Mouse (Mus musculus): ENCODE data around the gene Tmem131. TPM values are rescaled to one million over a fixed set of nuclear protein-coding genes. Genes with fewer than 3 reads are reported as not detected.
"Not testable (repeated sequence)": the region's sequence is repeated elsewhere in the genome, so short reads cannot be mapped to it uniquely, and the experiment has no call there.

Tmem131 gene
- polyA plus RNA-seq, 1 experiment from 2014 or later = 13.4 TPM

DNA sequence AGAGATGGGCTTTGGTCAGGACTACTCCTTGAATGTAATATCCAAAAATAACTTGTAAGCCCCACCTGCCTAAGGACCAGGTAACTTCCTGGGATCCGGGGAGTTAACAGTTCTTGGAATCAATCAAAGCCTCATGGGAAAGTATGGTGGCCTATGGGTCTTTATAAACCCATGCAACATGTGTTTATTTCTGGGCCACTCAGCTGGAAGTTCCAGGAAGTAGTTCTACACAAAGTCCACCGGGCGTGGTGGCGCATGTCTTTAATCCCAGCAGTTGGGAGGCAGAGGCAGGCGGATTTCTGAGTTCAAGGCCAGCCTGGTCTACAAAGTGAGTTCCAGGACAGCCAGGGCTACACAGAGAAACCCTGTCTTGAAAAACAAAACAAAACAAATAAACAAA is 49.7 kb downstream of the Tmem131 start:
- not testable (repeated sequence) for H3K4me1 ChIP-seq; H3K9ac ChIP-seq; H3K27ac ChIP-seq; H3K4me3 ChIP-seq; H3K4me2 ChIP-seq (replicated peaks); ATAC-seq (ENCODE audit: low FRiP score, low read depth); H3K9me3 ChIP-seq; H3K27me3 ChIP-seq; H3K36me3 ChIP-seq
- WGBS = 96% methylated on average over 5 of the region's 5 CpGs

DNA sequence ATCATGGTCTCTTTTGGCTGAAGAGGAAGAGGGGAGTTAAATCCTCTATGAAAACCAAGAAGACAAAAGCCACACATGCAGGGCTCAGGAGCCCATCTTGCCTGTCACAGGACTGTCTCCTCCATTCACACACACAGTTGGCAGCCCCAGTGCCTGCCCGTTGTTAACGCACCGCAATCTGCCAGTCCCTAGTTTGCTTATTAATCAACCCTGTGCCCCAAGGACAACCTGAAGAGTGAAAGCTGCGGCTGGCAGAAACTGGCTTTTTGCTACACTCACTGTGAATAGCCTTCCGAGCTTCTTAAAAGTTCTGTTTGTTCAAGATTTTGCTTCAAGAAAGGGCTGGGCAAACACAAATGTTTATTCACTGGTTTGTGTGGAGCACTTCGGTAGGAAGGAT is 50.3 kb downstream of the Tmem131 start:
- no peaks in the 10 kb centered on the region for H3K9me3 ChIP-seq
- no peak overlapping the region for H3K4me2 ChIP-seq (replicated peaks)
- H3K27ac ChIP-seq = no peak overlapping the region
- peaks cover 1% of the 10 kb centered on the region; the same call in 1 of the 2 replicates for H3K36me3 ChIP-seq
- no peak overlapping the region for H3K4me3 ChIP-seq
- H3K4me1 ChIP-seq = peaks cover 5% of the 10 kb centered on the region
- H3K27me3 ChIP-seq = no peaks in the 10 kb centered on the region
- no peak overlapping the region for H3K9ac ChIP-seq
- 88% methylated on average over 6 of the region's 6 CpGs for WGBS
- no peak for ATAC-seq (ENCODE audit: low FRiP score, low read depth)

DNA sequence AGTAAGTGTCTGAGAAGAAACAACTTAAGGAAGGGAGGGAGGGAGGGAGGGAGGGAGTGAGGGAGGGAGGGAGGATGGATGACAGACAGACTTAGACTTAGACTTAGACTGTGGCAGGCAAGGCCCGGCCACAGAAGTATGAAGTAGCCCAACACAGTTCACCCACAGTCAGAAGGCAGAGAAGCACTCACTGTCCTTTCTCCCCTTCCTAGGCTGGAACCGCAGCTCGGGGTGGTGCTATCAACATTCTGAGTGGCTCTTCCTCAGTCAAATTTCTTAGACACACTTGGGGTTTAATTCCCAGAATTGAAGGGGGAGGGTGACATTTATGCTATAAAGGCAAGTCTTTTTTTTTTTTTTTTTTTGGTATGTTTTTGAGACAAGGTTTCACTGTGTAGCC is 51.0 kb downstream of the Tmem131 start:
- Histone ChIP-seq H3K27ac (no peak overlapping the region), H3K9me3 (no peaks in the 10 kb centered on the region), H3K36me3 (peaks cover 4% of the 10 kb centered on the region), H3K4me2 (replicated peaks) (no peak overlapping the region), H3K4me3 (no peak overlapping the region), H3K9ac (no peak overlapping the region), H3K4me1 (peaks cover 5% of the 10 kb centered on the region), H3K27me3 (no peaks in the 10 kb centered on the region)
- ATAC-seq (ENCODE audit: low FRiP score, low read depth) = no peak
- 80% methylated on average over 3 of the region's 3 CpGs for WGBS

DNA sequence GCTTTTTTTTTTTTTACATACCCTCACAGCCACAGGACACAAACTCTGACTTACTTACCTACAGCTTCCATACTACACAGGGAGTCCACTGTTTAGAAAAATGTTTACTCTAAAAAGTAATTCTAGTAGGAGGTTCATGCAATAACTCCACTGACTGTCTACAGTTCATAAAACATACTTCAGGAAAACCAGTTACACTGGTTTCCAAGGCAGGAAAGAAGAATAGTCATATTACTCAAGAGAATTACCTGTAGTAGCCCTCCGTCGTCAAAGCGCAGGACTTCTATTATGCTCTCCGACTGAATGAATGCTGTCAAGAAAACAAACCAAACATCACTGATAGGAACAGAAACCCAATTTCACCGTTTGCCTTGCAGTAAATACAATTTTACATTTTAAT is 54.5 kb downstream of the Tmem131 start:
- no peak for ATAC-seq (ENCODE audit: low FRiP score, low read depth)
- Histone ChIP-seq H3K9ac (no peak overlapping the region), H3K4me3 (no peak overlapping the region), H3K27ac (no peak overlapping the region), H3K27me3 (no peaks in the 10 kb centered on the region), H3K4me1 (peaks cover 14% of the 10 kb centered on the region), H3K36me3 (peaks cover 20% of the 10 kb centered on the region), H3K9me3 (no peaks in the 10 kb centered on the region), H3K4me2 (replicated peaks) (no peak overlapping the region)
- WGBS = 86% methylated on average over 5 of the region's 5 CpGs

DNA sequence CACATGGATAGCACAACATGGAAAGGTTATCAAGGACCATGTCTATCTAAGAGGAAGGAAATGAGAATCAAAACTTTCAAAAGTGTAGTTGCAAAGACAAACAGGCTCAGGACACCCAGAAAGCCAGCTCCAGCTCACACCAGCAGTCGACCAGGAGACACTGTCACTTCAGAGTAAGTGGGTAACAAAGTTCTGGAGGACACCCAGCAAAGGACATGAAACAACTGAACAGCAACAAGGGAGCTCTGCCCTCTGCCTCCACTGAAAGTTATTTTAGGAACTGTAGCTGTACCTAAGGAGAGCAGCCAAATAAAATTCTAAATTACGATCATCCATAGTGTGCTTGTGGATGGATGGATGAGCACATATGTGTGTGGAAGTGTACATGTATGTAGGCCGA is 56.3 kb downstream of the Tmem131 start:
- Histone ChIP-seq H3K36me3 (peaks cover 20% of the 10 kb centered on the region), H3K27me3 (no peaks in the 10 kb centered on the region), H3K9me3 (no peaks in the 10 kb centered on the region), H3K4me3 (no peak overlapping the region), H3K9ac (no peak overlapping the region), H3K4me2 (replicated peaks) (no peak overlapping the region), H3K27ac (no peak overlapping the region), H3K4me1 (peaks cover 18% of the 10 kb centered on the region)
- 88% methylated on average over 3 of the region's 3 CpGs for WGBS
- ATAC-seq (ENCODE audit: low FRiP score, low read depth) = no peak

DNA sequence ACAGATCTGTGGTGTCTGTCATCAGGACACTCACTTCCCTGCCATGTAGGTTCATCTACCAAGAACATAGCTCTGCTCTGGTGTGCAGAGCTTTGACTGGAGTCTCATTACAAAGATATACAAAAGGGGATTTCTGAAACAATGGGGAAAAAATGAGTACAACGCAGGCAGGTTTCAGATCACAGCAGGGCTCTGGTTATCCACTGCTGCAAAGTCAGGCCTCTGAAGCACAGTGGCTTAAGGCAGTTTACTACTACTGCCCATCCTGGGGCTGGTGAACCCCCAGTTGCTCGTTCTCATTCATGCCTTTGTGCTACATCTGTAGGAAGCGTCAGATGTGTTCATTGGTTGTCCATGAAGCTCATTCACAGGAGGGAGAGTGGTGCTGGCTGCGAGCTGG is 57.0 kb downstream of the Tmem131 start:
- 85% methylated on average over 4 of the region's 4 CpGs for WGBS
- Histone ChIP-seq H3K4me1 (peaks cover 18% of the 10 kb centered on the region), H3K36me3 (peaks cover 25% of the 10 kb centered on the region), H3K9me3 (no peaks in the 10 kb centered on the region), H3K9ac (no peak overlapping the region), H3K27me3 (no peaks in the 10 kb centered on the region), H3K27ac (no peak overlapping the region), H3K4me3 (no peak overlapping the region), H3K4me2 (replicated peaks) (no peak overlapping the region)
- ATAC-seq (ENCODE audit: low FRiP score, low read depth) = no peak

DNA sequence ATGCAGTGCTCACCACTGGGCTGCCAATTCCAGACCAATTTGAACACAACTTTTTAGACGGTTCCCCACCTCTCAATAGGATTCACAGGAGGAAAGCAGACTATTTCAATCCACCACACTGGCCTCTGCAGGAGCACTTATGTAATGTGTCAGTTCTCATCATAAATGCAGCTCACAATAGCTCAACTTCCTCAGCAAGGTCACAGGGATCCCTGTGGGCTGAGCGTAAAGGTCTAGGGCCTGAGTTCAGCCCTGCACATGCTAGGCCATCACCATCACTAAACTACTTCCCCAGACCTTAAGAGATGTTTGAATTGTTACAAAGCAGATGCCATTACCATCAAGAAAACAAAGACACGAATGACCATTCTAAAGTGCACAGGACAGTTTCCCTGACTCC is 58.9 kb downstream of the Tmem131 start:
- H3K27me3 ChIP-seq = no peaks in the 10 kb centered on the region
- no peaks in the 10 kb centered on the region for H3K9me3 ChIP-seq
- peaks cover 17% of the 10 kb centered on the region for H3K4me1 ChIP-seq
- 71% methylated on average over 3 of the region's 3 CpGs for WGBS
- no peak overlapping the region for H3K9ac ChIP-seq
- no peak overlapping the region for H3K27ac ChIP-seq
- H3K4me2 ChIP-seq (replicated peaks) = no peak overlapping the region
- peaks cover 43% of the 10 kb centered on the region for H3K36me3 ChIP-seq
- H3K4me3 ChIP-seq = no peak overlapping the region
- no peak for ATAC-seq (ENCODE audit: low FRiP score, low read depth)

DNA sequence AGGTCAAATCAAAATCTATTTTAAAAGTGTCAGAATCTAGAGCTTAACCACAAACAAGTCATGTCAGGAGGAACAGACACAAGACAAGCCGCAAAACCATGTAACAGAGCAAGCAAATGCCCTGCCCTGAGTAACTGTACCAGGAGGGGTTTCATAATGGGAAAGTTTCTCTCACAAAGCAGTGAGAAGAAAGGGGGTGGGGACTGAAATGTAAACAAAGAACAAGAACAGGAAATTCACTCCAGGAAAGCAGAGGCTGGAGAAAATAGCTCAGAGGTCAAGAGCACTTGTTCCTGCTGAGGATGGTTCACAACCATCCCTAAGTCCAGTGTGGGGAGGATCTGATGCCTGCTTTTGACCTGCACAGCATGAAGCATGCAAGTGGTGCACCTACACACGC is 59.7 kb downstream of the Tmem131 start:
- no peak overlapping the region for H3K9ac ChIP-seq
- WGBS = 73% methylated on average over 2 of the region's 2 CpGs
- H3K27me3 ChIP-seq = no peaks in the 10 kb centered on the region
- no peak overlapping the region for H3K4me2 ChIP-seq (replicated peaks)
- H3K4me1 ChIP-seq = peaks cover 13% of the 10 kb centered on the region; the same call in 1 of the 2 replicates
- H3K36me3 ChIP-seq = peaks cover 44% of the 10 kb centered on the region
- ATAC-seq (ENCODE audit: low FRiP score, low read depth) = no peak
- H3K4me3 ChIP-seq = no peak overlapping the region
- H3K27ac ChIP-seq = no peak overlapping the region
- no peaks in the 10 kb centered on the region for H3K9me3 ChIP-seq

DNA sequence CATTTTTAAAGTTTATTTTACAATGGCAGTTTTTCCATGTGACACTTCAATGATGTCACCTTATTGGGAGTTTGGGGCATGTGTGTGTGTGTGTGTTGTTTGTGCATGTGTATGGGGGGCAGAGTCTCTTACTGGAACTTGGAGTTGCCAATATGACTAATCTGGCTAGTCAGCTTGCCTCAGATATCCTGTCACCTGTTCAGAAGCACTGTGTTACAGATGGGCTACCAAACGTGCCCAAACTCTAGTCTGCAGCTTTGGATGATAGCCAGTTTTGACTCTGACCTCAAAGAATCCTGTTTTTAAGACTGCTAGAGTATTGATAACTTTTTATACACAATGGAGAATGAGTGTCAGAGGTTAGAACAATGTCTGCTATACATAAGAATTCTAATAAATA is 64.3 kb downstream of the Tmem131 start:
- no peaks in the 10 kb centered on the region for H3K27me3 ChIP-seq
- 46% methylated on average over 1 of the region's 1 CpGs for WGBS
- no peak overlapping the region for H3K27ac ChIP-seq
- H3K4me1 ChIP-seq = 0 out of 2 replicates have a peak, but pooled peaks cover 5% of the 10 kb centered on the region
- no peak for ATAC-seq (ENCODE audit: low FRiP score, low read depth)
- H3K4me3 ChIP-seq = no peak overlapping the region
- peaks cover 30% of the 10 kb centered on the region for H3K36me3 ChIP-seq
- H3K9me3 ChIP-seq = no peaks in the 10 kb centered on the region
- H3K4me2 ChIP-seq (replicated peaks) = no peak overlapping the region
- no peak overlapping the region for H3K9ac ChIP-seq

DNA sequence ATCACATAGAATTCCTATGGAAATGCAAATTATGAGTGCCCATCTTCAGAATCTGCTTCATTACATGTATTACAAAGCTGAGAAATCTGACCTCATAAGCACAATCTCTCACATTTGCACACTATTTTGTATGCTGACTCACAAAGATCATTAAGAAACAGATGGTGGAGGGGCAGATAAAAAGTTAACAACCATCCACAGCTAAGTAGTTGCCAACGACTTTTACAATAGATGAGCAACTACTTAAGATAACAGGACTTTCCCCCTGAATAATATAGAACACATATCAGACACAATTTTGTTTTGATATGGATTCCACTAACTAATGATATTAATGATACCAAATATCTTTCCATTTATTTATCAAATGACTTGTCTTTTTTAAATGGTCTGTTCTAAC is 66.3 kb downstream of the Tmem131 start:
- WGBS = 65% methylated on average over 1 of the region's 1 CpGs
- H3K4me3 ChIP-seq = no peak overlapping the region
- no peaks in the 10 kb centered on the region for H3K4me1 ChIP-seq

DNA sequence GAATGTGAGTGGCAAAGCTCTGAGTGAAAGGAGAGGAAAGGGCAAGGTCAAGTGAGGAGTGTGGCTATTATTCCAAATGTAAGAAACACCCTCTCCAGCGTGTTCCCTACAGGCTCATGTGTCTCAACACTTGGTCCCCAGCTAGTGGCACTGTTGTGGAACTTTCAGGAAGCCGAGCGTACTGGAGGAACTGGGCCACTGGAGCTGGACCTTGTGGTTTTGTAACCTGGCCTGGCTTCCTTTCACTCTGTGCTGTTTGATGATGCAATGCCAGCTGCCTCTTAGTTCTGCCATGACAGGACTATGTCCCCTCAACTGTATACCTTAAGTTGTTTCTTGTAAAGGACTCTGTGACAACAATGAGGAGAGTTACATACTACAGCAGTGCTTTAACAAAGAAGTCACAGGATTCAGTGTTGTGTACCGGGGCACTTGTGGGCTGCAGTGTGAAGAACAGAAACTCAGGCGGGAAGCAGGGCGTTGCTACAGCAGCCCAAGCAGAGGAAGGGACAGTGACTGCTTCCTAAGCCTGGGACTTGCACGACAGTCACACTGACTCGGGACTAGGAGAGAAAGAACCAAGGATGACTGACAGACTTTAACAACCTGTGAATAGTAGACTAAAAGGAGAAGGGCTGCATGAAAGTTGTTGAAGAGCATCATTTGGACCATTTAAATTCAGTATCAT is 68.4 kb downstream of the Tmem131 start:
- 83% methylated on average over 8 of the region's 8 CpGs for WGBS
- Histone ChIP-seq H3K9ac (no peak overlapping the region), H3K4me1 (no peaks in the 10 kb centered on the region), H3K27ac (no peak overlapping the region), H3K36me3 (peaks cover 20% of the 10 kb centered on the region), H3K4me2 (replicated peaks) (no peak overlapping the region), H3K27me3 (no peaks in the 10 kb centered on the region), H3K9me3 (no peaks in the 10 kb centered on the region), H3K4me3 (no peak overlapping the region)
- no peak for ATAC-seq (ENCODE audit: low FRiP score, low read depth)

More for the DNA sequence above, 66.3 kb downstream of the Tmem131 start:
- H3K36me3 ChIP-seq = peaks cover 33% of the 10 kb centered on the region
- no peaks in the 10 kb centered on the region for H3K27me3 ChIP-seq
- no peaks in the 10 kb centered on the region for H3K9me3 ChIP-seq
- no peak overlapping the region for H3K27ac ChIP-seq
- ATAC-seq (ENCODE audit: low FRiP score, low read depth) = no peak
- H3K4me2 ChIP-seq (replicated peaks) = no peak overlapping the region
- no peak overlapping the region for H3K9ac ChIP-seq

DNA sequence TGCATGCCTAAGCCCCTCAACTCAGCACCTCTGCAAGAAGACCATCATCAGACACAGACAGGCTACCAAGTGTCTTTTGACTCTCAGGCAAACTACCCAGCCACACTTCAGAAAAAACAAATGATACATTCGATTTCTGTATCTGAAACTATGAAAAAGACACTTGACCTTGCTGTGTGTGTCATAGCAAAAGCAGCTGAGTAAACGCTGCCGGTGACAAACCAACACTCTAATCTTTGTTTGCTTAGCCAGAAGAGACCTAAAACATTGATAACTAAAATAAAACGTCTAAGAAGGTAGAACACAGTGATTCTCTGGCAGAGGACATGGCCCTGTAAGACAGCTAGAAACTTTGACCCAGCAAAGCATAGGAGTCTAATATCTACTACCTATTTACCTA is 72.2 kb downstream of the Tmem131 start:
- ATAC-seq (ENCODE audit: low FRiP score, low read depth) = no peak
- Histone ChIP-seq H3K27me3 (no peaks in the 10 kb centered on the region), H3K4me1 (no peaks in the 10 kb centered on the region), H3K4me3 (no peak overlapping the region), H3K27ac (no peak overlapping the region), H3K4me2 (replicated peaks) (no peak overlapping the region), H3K9ac (no peak overlapping the region), H3K9me3 (no peaks in the 10 kb centered on the region), H3K36me3 (peaks cover 21% of the 10 kb centered on the region)
- WGBS = 83% methylated on average over 4 of the region's 4 CpGs

DNA sequence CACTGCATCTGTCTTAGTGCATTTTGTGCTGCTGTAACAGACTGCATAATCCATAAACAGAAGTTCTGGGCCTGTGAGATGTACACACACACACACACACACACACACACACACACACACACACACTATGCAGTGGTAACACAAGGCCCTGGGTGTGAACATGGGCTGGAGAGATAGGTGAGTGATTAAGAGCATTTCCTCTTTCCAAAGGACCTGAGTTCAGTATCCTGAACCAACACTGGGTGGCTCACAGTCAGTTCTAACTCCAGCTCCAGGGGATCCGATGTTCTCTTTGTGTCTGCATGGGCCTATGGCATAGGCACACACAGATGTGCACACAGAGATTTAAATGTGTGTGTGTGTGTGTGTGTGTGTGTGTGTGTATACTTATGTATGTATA is 72.9 kb downstream of the Tmem131 start:
- WGBS = 83% methylated on average over 1 of the region's 1 CpGs
- no peaks in the 10 kb centered on the region for H3K27me3 ChIP-seq
- no peak overlapping the region for H3K4me2 ChIP-seq (replicated peaks)
- no peak overlapping the region for H3K9ac ChIP-seq
- peaks cover 20% of the 10 kb centered on the region for H3K36me3 ChIP-seq
- H3K27ac ChIP-seq = no peak overlapping the region
- no peak for ATAC-seq (ENCODE audit: low FRiP score, low read depth)
- no peak overlapping the region for H3K4me3 ChIP-seq
- no peaks in the 10 kb centered on the region for H3K9me3 ChIP-seq
- H3K4me1 ChIP-seq = no peaks in the 10 kb centered on the region

All from limb, embryonic 13.5 days (tissue).